Mouse (Mus musculus): ENCODE results near the gene Wdr91.

DNA sequence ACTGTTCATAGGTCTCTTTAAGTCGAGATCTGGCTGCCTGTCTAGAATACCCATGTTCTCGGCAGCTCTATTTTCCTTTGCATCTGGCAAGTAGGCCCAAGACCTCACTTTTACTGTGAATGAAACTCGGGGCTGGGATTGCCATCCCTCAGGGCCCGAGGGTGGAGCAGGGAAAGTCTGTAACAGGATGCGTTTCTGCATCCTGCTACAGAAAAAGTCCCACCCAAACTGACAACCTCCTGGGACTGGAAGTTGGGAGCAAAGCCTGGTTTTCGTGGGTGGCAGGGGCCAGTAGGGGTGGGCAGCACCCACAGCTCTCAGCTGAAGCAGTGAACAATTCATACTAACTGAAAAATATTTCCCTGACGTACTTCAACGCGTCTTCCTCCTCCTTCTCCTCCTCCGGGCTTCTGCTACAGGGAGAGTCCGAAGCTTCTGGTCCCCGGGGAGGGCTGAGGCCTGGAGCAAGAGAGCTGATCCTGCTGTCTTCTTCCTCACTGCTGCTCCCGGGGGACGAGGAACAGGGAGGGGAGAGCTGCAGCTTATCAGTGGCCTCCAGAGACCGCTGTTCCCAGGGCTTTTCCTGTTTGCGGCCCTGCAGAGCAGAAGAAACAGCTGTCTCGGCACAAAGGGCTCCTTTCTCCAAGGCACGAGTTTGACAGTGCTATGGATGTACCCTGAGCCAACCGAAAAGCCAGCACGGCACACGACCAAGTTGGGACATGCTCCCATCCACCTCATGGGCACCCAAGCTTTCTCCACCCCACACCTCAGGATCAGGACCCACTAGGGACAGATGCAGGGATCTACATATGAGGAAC, 36.4 kb downstream of the Wdr91 start:
- TF ChIP-seq ZC3H11A (IDR thresholded peaks at IDR 0.05; ENCODE audit: borderline replicate concordance, low read depth, low read length) (no peak), CHD2 (IDR thresholded peaks at IDR 0.05; ENCODE audit: low read depth, low read length) (no peak), MAFK (IDR thresholded peaks at IDR 0.05; ENCODE audit: insufficient read depth, low read depth, low read length) (no peak), HCFC1 (IDR thresholded peaks at IDR 0.05; ENCODE audit: borderline replicate concordance, insufficient read depth, low read length) (no peak), ZNF384 (IDR thresholded peaks at IDR 0.05; ENCODE audit: low read depth, low read length) (no peak)
